Mouse (Mus musculus) hindbrain, embryonic 12.5 days (tissue): ENCODE measurements at regions not wholly inside any gene's neighbourhood (a gene's known extent, or its start where the extent isn't known, plus 50 kb on each side); places are given as distances from the start of the nearest gene placed in this dataset.

Experiments
- ATAC-seq: fragments of 200-750 bp; cut with Nextera tagmentation; 2 replicates; pipeline ENCODE4 v1.8.0; 2017; ENCODE audit warnings: moderate TSS enrichment; ENCODE audit not compliant: low FRiP score
- H3K27ac ChIP-seq: fragments of 300-500 bp; sonication (generic); 2 replicates; pipeline ENCODE4 v1.5.1; 2016; ENCODE audit warnings: mild to moderate bottlenecking
- H3K27me3 ChIP-seq: fragments of 300-500 bp; sonication (generic); 2 replicates; pipeline ENCODE4 v1.6.1; 2016; ENCODE audit warnings: mild to moderate bottlenecking
- H3K36me3 ChIP-seq: fragments of 300-500 bp; sonication (generic); 2 replicates; pipeline ENCODE4 v1.6.1; 2016; ENCODE audit warnings: mild to moderate bottlenecking
- H3K4me1 ChIP-seq: fragments of 300-500 bp; sonication (generic); 2 replicates; pipeline ENCODE4 v1.6.1; 2016
- H3K4me2 ChIP-seq: fragments of 300-500 bp; sonication (generic); replicated peaks from 2 replicates; pipeline ENCODE4 v1.6.1; 2016; ENCODE audit warnings: mild to moderate bottlenecking
- H3K4me3 ChIP-seq: fragments of 300-500 bp; sonication (generic); 2 replicates; pipeline ENCODE4 v1.5.1; 2016; ENCODE audit warnings: mild to moderate bottlenecking
- H3K9ac ChIP-seq: fragments of 300-500 bp; sonication (generic); 2 replicates; pipeline ENCODE4 v1.6.1; 2016; ENCODE audit warnings: mild to moderate bottlenecking, moderate library complexity
- H3K9me3 ChIP-seq: fragments of 300-500 bp; sonication (generic); replicated peaks from 2 replicates; pipeline ENCODE4 v1.6.1; 2016; ENCODE audit warnings: mild to moderate bottlenecking
- WGBS: fragments of 180-500 bp; shearing (Covaris S2); methylation state at CpG from one replicate; pipeline ENCODE4 v1.1.7; 2016; 5-methylcytosine and 5-hydroxymethylcytosine counted together

DNA sequence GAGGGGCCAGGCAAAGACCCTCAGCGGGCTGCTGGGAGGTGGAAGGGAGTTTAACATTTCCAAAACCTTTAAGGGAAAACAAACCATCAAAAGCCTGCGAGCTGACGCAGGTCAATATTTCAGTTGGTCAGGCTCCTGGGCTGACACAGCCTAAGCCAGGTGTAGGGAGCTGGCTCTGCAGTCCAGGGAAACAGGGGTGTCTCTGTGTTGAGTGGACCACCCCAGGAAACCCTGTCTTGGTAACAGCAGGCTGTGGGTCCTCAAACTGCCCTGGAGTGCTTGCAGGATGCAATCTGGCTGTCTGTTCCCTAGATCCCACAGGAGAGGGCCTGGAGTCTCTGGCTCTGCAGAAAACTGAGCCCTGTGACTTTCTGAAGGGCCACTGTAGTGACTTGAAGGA lies 236.2 kb upstream of the Tle3 start:
- no peak overlapping the region for H3K4me3 ChIP-seq
- no peak overlapping the region for H3K4me2 ChIP-seq
- no peaks in the 10 kb centered on the region for H3K36me3 ChIP-seq
- ATAC-seq: no peak
- 46% methylated on average over 3 of the region's 3 CpGs for WGBS
- H3K9ac ChIP-seq: no peak overlapping the region
- no peaks in the 10 kb centered on the region for H3K9me3 ChIP-seq
- H3K27ac ChIP-seq: peak overlapping the region; percentile 64
- peaks cover 27% of the 10 kb centered on the region for H3K4me1 ChIP-seq
- H3K27me3 ChIP-seq: peaks cover 8% of the 10 kb centered on the region

DNA sequence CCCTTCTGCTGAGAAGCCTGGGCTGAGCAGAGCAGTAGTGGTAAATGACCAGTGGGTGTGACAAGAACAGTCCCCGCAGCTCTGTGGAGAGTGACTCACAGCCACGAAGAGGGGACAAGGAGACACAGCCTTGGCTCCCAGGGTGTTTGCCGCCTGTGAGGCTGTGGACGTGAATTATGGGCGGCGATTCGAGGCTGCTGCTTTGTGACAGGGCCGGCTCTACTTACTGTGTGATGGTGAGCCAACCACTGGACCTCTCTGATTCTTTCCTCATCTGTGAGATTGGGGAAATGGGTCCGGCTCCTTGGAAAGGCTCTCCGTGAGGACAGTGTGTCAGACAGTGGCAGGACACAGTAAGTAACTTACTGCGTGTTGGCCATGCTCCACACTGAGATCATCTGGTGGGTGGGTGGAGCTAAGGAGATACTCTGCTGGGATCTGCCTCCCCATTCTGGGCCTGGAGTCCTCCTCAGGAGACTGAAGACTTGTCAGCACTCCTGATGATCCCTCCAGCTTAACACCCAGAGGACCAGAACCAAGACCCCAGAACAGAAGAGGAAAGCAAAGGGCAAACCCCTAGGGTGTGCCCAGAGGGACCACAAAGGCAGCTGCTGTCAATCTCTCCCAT lies 233.3 kb upstream of the Tle3 start:
- WGBS: 72% methylated on average over 11 of the region's 11 CpGs
- H3K27ac ChIP-seq: no peak overlapping the region; the same call in 1 of the 2 replicates
- no peak overlapping the region for H3K9ac ChIP-seq

DNA sequence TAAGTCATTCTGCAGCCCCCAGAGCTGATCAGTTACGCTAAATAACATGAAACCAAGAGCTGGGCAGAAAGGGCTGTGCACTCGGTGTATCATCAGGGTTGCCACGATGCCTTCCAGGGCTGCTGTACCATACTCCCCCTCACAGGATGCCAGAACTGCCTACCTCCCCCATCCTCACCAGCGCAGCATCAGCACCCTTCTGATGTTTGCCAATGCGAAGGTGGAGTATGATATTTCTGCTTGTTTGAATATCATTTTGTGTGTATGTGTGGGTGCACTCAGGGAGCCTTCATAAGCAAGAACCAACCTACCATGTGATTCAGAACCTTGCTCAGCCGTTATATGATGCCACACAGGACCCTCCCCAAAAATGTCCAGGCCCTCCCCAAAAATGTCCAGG lies 229.1 kb upstream of the Tle3 start:
- Histone ChIP-seq H3K27ac (no peak overlapping the region), H3K36me3 (no peaks in the 10 kb centered on the region), H3K9me3 (no peaks in the 10 kb centered on the region), H3K4me3 (no peak overlapping the region), H3K4me2 (no peak overlapping the region), H3K27me3 (peaks cover 12% of the 10 kb centered on the region; the same call in 1 of the 2 replicates), H3K9ac (no peak overlapping the region), H3K4me1 (peaks cover 7% of the 10 kb centered on the region; the same call in 1 of the 2 replicates)
- ATAC-seq: no peak
- WGBS: 82% methylated on average over 6 of the region's 6 CpGs

More for the DNA sequence above, 233.3 kb upstream of the Tle3 start:
- Histone ChIP-seq H3K4me3 (no peak overlapping the region), H3K27me3 (peaks cover 8% of the 10 kb centered on the region), H3K4me2 (no peak overlapping the region), H3K4me1 (peaks cover 27% of the 10 kb centered on the region), H3K9me3 (no peaks in the 10 kb centered on the region), H3K36me3 (no peaks in the 10 kb centered on the region)
- no peak for ATAC-seq

DNA sequence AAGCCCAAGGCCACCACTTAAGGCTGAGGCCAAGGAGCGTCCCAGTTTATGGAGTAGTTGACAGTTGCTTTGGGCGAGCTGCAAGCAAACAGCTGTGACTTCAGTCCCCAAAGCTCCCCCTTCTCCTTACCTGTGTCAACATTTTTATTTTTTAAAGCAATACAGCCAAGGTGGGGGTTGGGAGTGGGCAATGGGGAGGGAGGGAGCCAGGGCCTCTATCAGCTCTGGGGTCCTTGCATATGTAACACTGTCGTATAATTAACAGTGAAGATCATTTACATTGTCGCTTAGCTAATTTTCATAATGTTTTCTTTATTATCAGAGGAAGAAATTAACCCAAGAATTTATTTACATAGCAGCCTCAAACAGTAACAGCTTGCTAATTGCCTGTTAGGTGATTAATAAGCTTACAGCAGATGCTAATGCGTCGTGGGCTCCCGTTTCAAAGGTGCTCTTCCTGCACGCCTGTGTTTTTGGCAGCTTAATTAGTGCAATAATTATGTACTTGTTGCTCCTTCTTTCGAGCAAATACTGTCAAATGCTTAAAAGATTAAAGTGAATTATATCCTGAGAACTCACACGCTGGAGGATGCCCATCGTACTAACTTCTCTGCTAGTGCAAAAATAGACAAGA lies 227.4 kb upstream of the Tle3 start:
- no peaks in the 10 kb centered on the region for H3K9me3 ChIP-seq
- no peak overlapping the region for H3K9ac ChIP-seq
- H3K36me3 ChIP-seq: no peaks in the 10 kb centered on the region
- no peak for ATAC-seq
- WGBS: 75% methylated on average over 11 of the region's 11 CpGs
- H3K4me3 ChIP-seq: no peak overlapping the region
- H3K27me3 ChIP-seq: peaks cover 8% of the 10 kb centered on the region; the same call in 1 of the 2 replicates
- H3K4me2 ChIP-seq: no peak overlapping the region
- no peak overlapping the region for H3K27ac ChIP-seq
- H3K4me1 ChIP-seq: peaks cover 5% of the 10 kb centered on the region; the same call in 1 of the 2 replicates

DNA sequence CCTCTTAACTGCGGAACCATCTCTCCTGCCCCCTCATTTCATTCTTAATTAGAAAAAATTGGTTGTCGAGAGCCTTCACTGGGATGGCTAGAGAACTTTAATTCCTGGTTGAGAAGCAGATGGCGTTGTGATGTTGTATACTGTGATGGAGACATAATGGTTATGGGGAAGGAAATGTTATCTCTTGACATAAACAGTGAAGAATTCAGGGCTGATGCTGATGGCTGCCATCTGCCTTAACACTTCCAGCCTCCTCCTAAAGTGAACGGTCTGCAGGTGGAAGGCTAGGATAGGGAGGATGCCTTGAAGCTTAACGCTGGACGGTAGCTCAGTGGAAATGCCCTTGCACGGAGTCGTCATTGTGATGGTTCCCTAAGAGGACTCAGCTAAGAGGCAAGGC lies 226.4 kb upstream of the Tle3 start:
- H3K27ac ChIP-seq: no peak overlapping the region
- H3K9me3 ChIP-seq: no peaks in the 10 kb centered on the region
- no peak for ATAC-seq
- H3K9ac ChIP-seq: no peak overlapping the region
- H3K4me3 ChIP-seq: no peak overlapping the region
- peaks cover 5% of the 10 kb centered on the region; the same call in 1 of the 2 replicates for H3K4me1 ChIP-seq
- peaks cover 13% of the 10 kb centered on the region; the same call in 1 of the 2 replicates for H3K27me3 ChIP-seq
- WGBS: 92% methylated on average over 8 of the region's 8 CpGs
- no peaks in the 10 kb centered on the region for H3K36me3 ChIP-seq
- H3K4me2 ChIP-seq: no peak overlapping the region

DNA sequence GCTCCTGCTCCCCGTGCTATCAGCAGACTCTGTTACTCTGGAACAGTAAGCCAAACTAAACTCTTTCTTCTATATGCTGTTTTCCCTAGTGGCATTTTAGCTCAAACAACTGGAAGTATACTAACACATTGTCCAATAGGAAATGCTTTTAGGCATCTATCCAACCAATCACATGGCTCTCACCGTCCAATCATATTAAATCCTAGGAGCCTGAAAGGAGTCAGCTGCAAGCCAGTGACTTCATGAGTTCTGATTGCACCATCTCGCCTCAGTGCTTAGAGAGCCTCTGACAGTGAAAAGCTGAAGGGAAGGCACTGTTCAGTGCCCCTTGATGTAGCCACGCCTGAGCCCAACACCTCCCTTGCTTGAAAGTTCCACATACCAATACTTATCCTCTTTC lies 221.0 kb upstream of the Tle3 start:
- Histone ChIP-seq H3K27me3 (peaks cover 9% of the 10 kb centered on the region; the same call in 1 of the 2 replicates), H3K4me1 (peaks cover 23% of the 10 kb centered on the region), H3K27ac (no peak overlapping the region), H3K9me3 (no peaks in the 10 kb centered on the region), H3K4me3 (no peak overlapping the region), H3K9ac (no peak overlapping the region), H3K36me3 (no peaks in the 10 kb centered on the region), H3K4me2 (no peak overlapping the region)
- WGBS: 85% methylated on average over 4 of the region's 4 CpGs
- no peak for ATAC-seq

DNA sequence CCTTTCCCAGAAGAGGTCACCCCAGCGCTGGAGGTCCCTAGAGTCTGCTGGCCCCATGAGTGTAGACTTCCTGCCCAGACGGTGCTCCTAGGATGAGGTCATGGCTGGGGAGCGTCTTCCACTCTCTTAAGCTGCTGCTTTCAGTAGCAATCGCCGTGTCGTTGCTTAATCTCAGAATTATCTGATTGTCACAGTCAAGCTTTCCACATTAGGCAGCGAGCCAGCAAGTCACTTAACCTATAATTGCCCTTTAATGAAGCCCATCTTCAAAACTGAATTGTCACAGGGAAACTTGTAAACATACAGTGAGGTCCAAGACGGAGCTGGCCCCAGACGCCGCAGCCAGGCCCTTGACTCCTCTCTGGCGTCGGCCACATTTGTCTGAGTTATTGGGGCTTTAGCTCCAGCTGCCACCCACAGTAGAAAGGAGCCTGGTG lies 220.2 kb upstream of the Tle3 start:
- H3K27me3 ChIP-seq: peaks cover 9% of the 10 kb centered on the region; the same call in 1 of the 2 replicates
- H3K4me1 ChIP-seq: peaks cover 23% of the 10 kb centered on the region
- 72% methylated on average over 12 of the region's 12 CpGs for WGBS
- no peak overlapping the region for H3K9ac ChIP-seq
- no peak overlapping the region for H3K4me3 ChIP-seq
- H3K4me2 ChIP-seq: no peak overlapping the region
- no peak for ATAC-seq
- H3K36me3 ChIP-seq: no peaks in the 10 kb centered on the region
- H3K9me3 ChIP-seq: peaks cover 3% of the 10 kb centered on the region; the same call in 1 of the 2 replicates
- H3K27ac ChIP-seq: no peak overlapping the region

DNA sequence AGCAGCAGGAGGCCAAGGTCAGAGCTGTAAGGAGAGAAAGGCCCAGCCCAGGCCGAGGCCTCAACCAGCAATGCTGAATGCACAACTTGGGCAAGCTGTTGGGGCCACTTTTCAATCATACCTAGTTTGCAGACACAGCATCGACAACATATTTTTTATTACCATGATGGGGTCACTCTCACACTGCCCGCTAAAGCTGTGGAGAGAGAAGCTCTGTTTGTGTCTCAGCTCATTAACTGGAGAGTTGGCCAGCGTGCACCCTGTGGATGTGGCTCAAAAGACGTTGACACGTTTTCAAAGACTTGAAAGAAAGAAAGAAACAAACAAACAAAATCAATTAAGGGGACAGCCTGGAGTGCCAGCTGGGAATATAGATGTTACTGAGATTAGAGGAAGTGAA lies 217.4 kb upstream of the Tle3 start:
- Histone ChIP-seq H3K4me1 (peaks cover 33% of the 10 kb centered on the region), H3K36me3 (no peaks in the 10 kb centered on the region), H3K4me2 (no peak overlapping the region), H3K9me3 (peaks cover 4% of the 10 kb centered on the region; the same call in 1 of the 2 replicates), H3K27ac (no peak overlapping the region), H3K4me3 (no peak overlapping the region), H3K9ac (no peak overlapping the region), H3K27me3 (peaks cover 5% of the 10 kb centered on the region; the same call in 1 of the 2 replicates)
- ATAC-seq: no peak
- 20% methylated on average over 6 of the region's 6 CpGs for WGBS

DNA sequence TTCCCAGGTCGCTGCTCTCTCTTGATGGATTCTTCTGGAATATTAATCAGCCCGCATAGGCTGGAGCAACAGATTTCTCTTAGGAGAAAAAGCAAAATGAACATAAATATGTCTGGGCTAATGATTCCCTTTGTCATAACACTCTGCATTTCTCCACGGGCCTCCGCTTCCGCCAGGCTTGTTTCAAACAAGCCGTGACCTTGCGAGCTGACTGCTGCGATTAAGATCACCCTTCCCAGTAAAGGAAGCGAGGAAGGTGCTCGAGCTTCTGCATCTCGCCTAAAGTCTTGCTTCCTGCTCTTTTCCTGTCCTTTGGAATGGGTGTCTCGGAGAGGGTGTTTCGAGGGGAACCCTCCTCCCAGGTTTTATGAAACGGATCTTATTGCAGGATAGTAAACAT lies 216.3 kb upstream of the Tle3 start:
- Histone ChIP-seq H3K4me2 (no peak overlapping the region), H3K36me3 (no peaks in the 10 kb centered on the region), H3K27ac (no peak overlapping the region), H3K9me3 (peaks cover 4% of the 10 kb centered on the region; the same call in 1 of the 2 replicates), H3K4me1 (peaks cover 33% of the 10 kb centered on the region), H3K27me3 (no peaks in the 10 kb centered on the region), H3K9ac (no peak overlapping the region), H3K4me3 (no peak overlapping the region)
- WGBS: 58% methylated on average over 14 of the region's 14 CpGs
- ATAC-seq: no peak

DNA sequence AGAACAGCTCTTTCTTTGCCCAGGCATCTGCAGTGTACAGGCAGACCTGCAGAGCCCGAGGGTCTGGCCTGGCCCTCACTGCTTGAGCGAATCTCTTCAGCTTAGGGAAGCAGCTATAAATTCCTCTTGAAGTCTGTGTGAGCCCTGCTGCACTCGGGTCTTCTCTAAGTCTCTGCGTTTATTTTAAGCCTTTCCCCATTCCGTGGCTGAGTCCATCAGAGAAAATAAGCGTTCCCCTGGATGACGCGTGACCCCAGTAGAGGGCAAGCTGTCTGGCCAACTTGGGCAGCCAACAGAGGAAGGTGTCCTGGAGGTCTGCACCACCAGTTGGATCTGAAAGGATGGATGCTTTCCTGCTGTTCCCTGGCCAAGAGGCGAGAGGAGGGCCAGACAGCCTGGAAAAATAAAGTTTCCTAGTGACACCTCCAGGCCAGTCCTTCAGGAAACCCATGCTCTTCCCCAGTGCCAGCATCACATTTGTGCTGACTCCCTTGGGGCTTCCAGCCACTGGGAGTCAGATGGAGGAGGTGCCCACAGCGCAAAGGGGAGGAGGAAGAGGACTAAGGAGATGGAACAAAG lies 213.9 kb upstream of the Tle3 start:
- Histone ChIP-seq H3K4me3 (no peak overlapping the region), H3K9ac (no peak overlapping the region), H3K4me1 (peaks cover 39% of the 10 kb centered on the region), H3K27ac (no peak overlapping the region), H3K36me3 (no peaks in the 10 kb centered on the region), H3K9me3 (peaks cover 4% of the 10 kb centered on the region; the same call in 1 of the 2 replicates), H3K27me3 (no peaks in the 10 kb centered on the region), H3K4me2 (no peak overlapping the region)
- WGBS: 57% methylated on average over 10 of the region's 10 CpGs
- ATAC-seq: no peak

DNA sequence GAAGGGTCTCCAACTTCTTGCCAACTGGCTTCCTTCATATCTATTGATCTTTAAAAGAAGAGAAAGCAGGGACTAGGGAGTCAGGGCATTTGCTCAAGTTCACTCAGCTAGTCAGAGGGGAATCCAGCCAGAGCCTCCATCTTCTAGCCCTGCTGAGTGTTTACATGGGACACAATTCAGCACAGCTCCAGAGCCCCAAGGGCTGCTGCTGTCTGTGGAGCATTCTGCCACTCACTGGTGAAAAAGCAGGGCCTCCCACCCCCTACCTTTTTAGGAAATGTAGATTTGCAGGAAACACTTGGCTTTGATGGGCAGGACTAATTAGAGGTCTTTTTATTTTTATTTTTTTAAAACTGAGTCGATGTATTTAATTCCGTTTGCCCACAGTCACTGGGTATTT lies 213.0 kb upstream of the Tle3 start:
- no peaks in the 10 kb centered on the region for H3K27me3 ChIP-seq
- H3K36me3 ChIP-seq: no peaks in the 10 kb centered on the region
- H3K4me3 ChIP-seq: no peak overlapping the region
- peaks cover 46% of the 10 kb centered on the region for H3K4me1 ChIP-seq
- peaks cover 4% of the 10 kb centered on the region; the same call in 1 of the 2 replicates for H3K9me3 ChIP-seq
- H3K27ac ChIP-seq: no peak overlapping the region
- no peak for ATAC-seq
- no peak overlapping the region for H3K4me2 ChIP-seq
- H3K9ac ChIP-seq: no peak overlapping the region
- WGBS: 81% methylated on average over 2 of the region's 2 CpGs

DNA sequence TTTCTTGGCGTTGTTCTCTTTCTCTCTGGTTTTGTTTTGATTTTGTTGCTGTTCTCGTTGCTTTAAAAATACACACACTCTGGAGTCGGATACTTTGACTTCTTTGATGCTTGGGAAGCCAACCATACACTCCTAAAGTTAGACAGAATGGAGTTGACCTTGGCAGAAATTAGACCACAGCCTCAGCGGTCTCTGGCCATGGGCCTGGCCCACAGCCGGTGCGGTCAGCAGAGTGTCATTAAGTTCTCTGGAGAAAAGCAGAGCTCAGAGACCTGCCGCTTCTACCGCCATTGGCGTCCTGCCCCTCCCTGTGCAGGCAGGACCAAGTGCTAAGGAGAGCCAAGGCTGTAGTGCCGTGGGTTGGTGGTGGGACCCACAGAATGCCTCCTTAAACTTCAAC lies 212.6 kb upstream of the Tle3 start:
- no peaks in the 10 kb centered on the region for H3K27me3 ChIP-seq
- ATAC-seq: no peak
- no peaks in the 10 kb centered on the region for H3K36me3 ChIP-seq
- no peak overlapping the region for H3K9ac ChIP-seq
- no peak overlapping the region for H3K4me2 ChIP-seq
- no peak overlapping the region for H3K4me3 ChIP-seq
- WGBS: 87% methylated on average over 10 of the region's 10 CpGs
- peaks cover 46% of the 10 kb centered on the region for H3K4me1 ChIP-seq
- H3K27ac ChIP-seq: no peak overlapping the region
- H3K9me3 ChIP-seq: peaks cover 4% of the 10 kb centered on the region; the same call in 1 of the 2 replicates
